In genomic region chr8:86819426-86819825, GRCm38 (mm10) we compare ENCODE assay signal across 18 mouse cellular contexts.
DNase-seq lines count a peak whose midpoint lies in the region; ATAC-seq and TF ChIP-seq lines count a peak whose summit lies in the region.
"Had no signal": no experiment of that assay in that cellular context is flagged by ENCODE, and none has a peak within 500 bp of the region (broad histone marks: within the 10 kb centered on the region; RNA-seq: fewer than 3 reads in every experiment).

No protein-coding gene starts in this region.

- ATAC-seq in embryonic facial prominence, embryonic 13.5 days (ENCODE audit: insufficient number of reproducible peaks, insufficient read depth, low FRiP score, low TSS enrichment, low read depth), result no peak
- ATAC-seq in lung, embryonic 14.5 days (ENCODE audit: insufficient read depth), result no peak
- peak; percentile 67; the same call in 1 of the 2 replicates for ATAC-seq in stomach, postnatal 0 days (ENCODE audit: low FRiP score, low TSS enrichment)
- ATAC-seq: intestine, embryonic 16.5 days; liver, embryonic 12.5 days had no signal

- H3K9ac ChIP-seq in embryonic facial prominence, embryonic 13.5 days, result no peak overlapping the region
- no peak overlapping the region for H3K9ac ChIP-seq in lung, embryonic 14.5 days
- H3K9ac ChIP-seq in stomach, postnatal 0 days (ENCODE audit: low read length), result no peak overlapping the region
- H3K9ac ChIP-seq: hindbrain, embryonic 15.5 days; liver, embryonic 12.5 days; lung, embryonic 15.5 days; midbrain, embryonic 12.5 days; neural tube, embryonic 13.5 days had no signal

- TF ChIP-seq CTCF in lung, embryonic 14.5 days (IDR thresholded peaks at IDR 0.05; ENCODE audit: low read depth), result no peak
- TF ChIP-seq CTCF in stomach, postnatal 0 days (IDR thresholded peaks at IDR 0.05; ENCODE audit: low read depth), result no peak

- H3K36me3 ChIP-seq in embryonic facial prominence, embryonic 13.5 days, result no peaks in the 10 kb centered on the region
- no peaks in the 10 kb centered on the region for H3K36me3 ChIP-seq in embryonic facial prominence, embryonic 10.5 days (replicated peaks)
- no peaks in the 10 kb centered on the region for H3K36me3 ChIP-seq in lung, embryonic 14.5 days (ENCODE audit: insufficient read depth)
- H3K36me3 ChIP-seq in stomach, postnatal 0 days (ENCODE audit: control insufficient read depth, insufficient read depth, low read length), result no peaks in the 10 kb centered on the region
- H3K36me3 ChIP-seq in hindbrain, embryonic 10.5 days, result no peaks in the 10 kb centered on the region
- H3K36me3 ChIP-seq: hindbrain, embryonic 15.5 days; liver, embryonic 12.5 days; lung, embryonic 15.5 days; midbrain, embryonic 12.5 days; neural tube, embryonic 13.5 days had no signal

- H3K4me2 ChIP-seq in embryonic facial prominence, embryonic 13.5 days, result no peak overlapping the region
- no peak overlapping the region for H3K4me2 ChIP-seq in lung, embryonic 14.5 days
- H3K4me2 ChIP-seq in stomach, postnatal 0 days (replicated peaks; ENCODE audit: low read depth), result no peak overlapping the region
- H3K4me2 ChIP-seq: hindbrain, embryonic 15.5 days; liver, embryonic 12.5 days; lung, embryonic 15.5 days; midbrain, embryonic 12.5 days; neural tube, embryonic 13.5 days had no signal

- no peak overlapping the region for H3K4me3 ChIP-seq in embryonic facial prominence, embryonic 13.5 days
- H3K4me3 ChIP-seq in embryonic facial prominence, embryonic 10.5 days, result no peak overlapping the region
- H3K4me3 ChIP-seq in lung, embryonic 14.5 days (ENCODE audit: low read depth, low read length), result no peak overlapping the region
- no peak overlapping the region for H3K4me3 ChIP-seq in stomach, postnatal 0 days (ENCODE audit: low read depth, low read length)
- H3K4me3 ChIP-seq in hindbrain, embryonic 10.5 days, result no peak overlapping the region
- H3K4me3 ChIP-seq: heart, adult 2 months; hindbrain, embryonic 15.5 days; liver, embryonic 12.5 days; lung, embryonic 15.5 days; midbrain, embryonic 12.5 days; neural tube, embryonic 13.5 days had no signal

- TF ChIP-seq EP300 in stomach, postnatal 0 days (optimal IDR thresholded peaks at IDR 0.05), result peak; percentile 48

- no peaks in the 10 kb centered on the region for H3K9me3 ChIP-seq in embryonic facial prominence, embryonic 13.5 days
- H3K9me3 ChIP-seq in embryonic facial prominence, embryonic 10.5 days, result no peaks in the 10 kb centered on the region
- H3K9me3 ChIP-seq in lung, embryonic 14.5 days (ENCODE audit: low read depth, low read length), result no peaks in the 10 kb centered on the region
- no peaks in the 10 kb centered on the region for H3K9me3 ChIP-seq in stomach, postnatal 0 days (ENCODE audit: control insufficient read depth, low read length)
- H3K9me3 ChIP-seq in hindbrain, embryonic 10.5 days, result no peaks in the 10 kb centered on the region
- H3K9me3 ChIP-seq: hindbrain, embryonic 15.5 days; liver, embryonic 12.5 days; lung, embryonic 15.5 days; midbrain, embryonic 12.5 days; neural tube, embryonic 13.5 days had no signal

- no peaks in the 10 kb centered on the region for H3K27me3 ChIP-seq in embryonic facial prominence, embryonic 13.5 days
- H3K27me3 ChIP-seq in embryonic facial prominence, embryonic 10.5 days (replicated peaks; ENCODE audit: low read depth, poor library complexity, severe bottlenecking), result no peaks in the 10 kb centered on the region
- H3K27me3 ChIP-seq in lung, embryonic 14.5 days (ENCODE audit: insufficient read depth, low read length), result no peaks in the 10 kb centered on the region
- no peaks in the 10 kb centered on the region for H3K27me3 ChIP-seq in stomach, postnatal 0 days (ENCODE audit: control insufficient read depth, insufficient read depth, low read length)
- no peaks in the 10 kb centered on the region for H3K27me3 ChIP-seq in hindbrain, embryonic 10.5 days (ENCODE audit: insufficient read depth, poor library complexity, severe bottlenecking)
- H3K27me3 ChIP-seq: hindbrain, embryonic 15.5 days; liver, embryonic 12.5 days; lung, embryonic 15.5 days; midbrain, embryonic 12.5 days; neural tube, embryonic 13.5 days had no signal

- DNase-seq in embryonic facial prominence, embryonic 10.5 days (ENCODE audit: low spot score), result no peak
- DNase-seq in lung, embryonic 14.5 days, result peak; percentile 37
- DNase-seq in lung, adult 18-20 months, result no peak
- peak; percentile 58 for DNase-seq in NIH3T3 (ENCODE audit: low read depth)
- DNase-seq in stomach, postnatal 0 days (ENCODE audit: low spot score), result no peak
- DNase-seq in hindbrain, embryonic 10.5 days (ENCODE audit: low spot score), result no peak
- no peak for DNase-seq in urinary bladder, postnatal 36 days (ENCODE audit: low spot score in 2 of 2)
- DNase-seq: cerebellum, adult 2 months; cerebellum, postnatal 36 days; heart, adult 2 months; spleen, adult 18-20 months had no signal

- WGBS in embryonic facial prominence, embryonic 13.5 days, result 54% methylated on average over 6 of the region's 6 CpGs
- 55% methylated on average over 6 of the region's 6 CpGs for WGBS in embryonic facial prominence, embryonic 10.5 days
- 30% methylated on average over 6 of the region's 6 CpGs for WGBS in lung, embryonic 14.5 days
- WGBS in stomach, postnatal 0 days, result 30% methylated on average over 6 of the region's 6 CpGs
- 64% methylated on average over 6 of the region's 6 CpGs for WGBS in hindbrain, embryonic 10.5 days

- 0 out of 2 replicates have a peak overlapping the region, but pooled peaks have one; percentile 8 for H3K27ac ChIP-seq in embryonic facial prominence, embryonic 13.5 days
- H3K27ac ChIP-seq in embryonic facial prominence, embryonic 10.5 days (replicated peaks), result no peak overlapping the region
- no peak overlapping the region for H3K27ac ChIP-seq in lung, embryonic 14.5 days (ENCODE audit: low read depth)
- H3K27ac ChIP-seq in stomach, postnatal 0 days (replicated peaks), result 0 out of 2 replicates have a peak overlapping the region, but pooled peaks have one; percentile 58
- H3K27ac ChIP-seq in hindbrain, embryonic 10.5 days, result no peak overlapping the region
- H3K27ac ChIP-seq: heart, adult 2 months; hindbrain, embryonic 15.5 days; liver, embryonic 12.5 days; lung, embryonic 15.5 days; midbrain, embryonic 12.5 days had no signal

- peaks cover 15% of the 10 kb centered on the region for H3K4me1 ChIP-seq in embryonic facial prominence, embryonic 13.5 days
- peaks cover 21% of the 10 kb centered on the region for H3K4me1 ChIP-seq in embryonic facial prominence, embryonic 10.5 days
- H3K4me1 ChIP-seq in lung, embryonic 14.5 days (ENCODE audit: insufficient read depth), result peaks cover 11% of the 10 kb centered on the region
- 0 out of 2 replicates have a peak, but pooled peaks cover 7% of the 10 kb centered on the region for H3K4me1 ChIP-seq in stomach, postnatal 0 days (replicated peaks; ENCODE audit: control insufficient read depth, insufficient read depth)
- peaks cover 18% of the 10 kb centered on the region; the same call in 1 of the 2 replicates for H3K4me1 ChIP-seq in hindbrain, embryonic 10.5 days (replicated peaks)

Comparison
In these comparisons a context has a peak if more than half of its experiments do, and no peak if none do; other contexts are left out.
1. H3K27ac ChIP-seq: peak in embryonic facial prominence, embryonic 13.5 days (single experiment) and stomach, postnatal 0 days (single experiment); none in embryonic facial prominence, embryonic 10.5 days (single experiment), lung, embryonic 14.5 days (single experiment) and hindbrain, embryonic 10.5 days (single experiment).
2. DNase-seq: peak in lung, embryonic 14.5 days (single experiment) and NIH3T3 (single experiment); none in embryonic facial prominence, embryonic 10.5 days (single experiment), lung, adult 18-20 months (0 of 2), stomach, postnatal 0 days (single experiment), hindbrain, embryonic 10.5 days (single experiment) and urinary bladder, postnatal 36 days (0 of 2).